Mouse (Mus musculus): ENCODE measurements at regions not wholly inside any gene's neighbourhood (a gene's known extent, or its start where the extent isn't known, plus 50 kb on each side); places are given as distances from the start of the nearest gene placed in this dataset.

- TF ChIP-seq POLR2A (IDR thresholded peaks at IDR 0.05; ENCODE audit: insufficient read depth, low read depth, low read length), result no peak
- TF ChIP-seq CTCF (IDR thresholded peaks at IDR 0.05), result no peak
- no peak for TF ChIP-seq EP300 (IDR thresholded peaks at IDR 0.05; ENCODE audit: insufficient read depth, low read depth, low read length)
These were observed 249.4 kb upstream of the Cadm1 start for GRCm38 (mm10) chr9:47280598-47280997.

Measured in heart, adult 2 months (tissue).